Mouse (Mus musculus) erythroid progenitor cell, adult 5-6 weeks (primary cell): ENCODE measurements around the gene Haghl. TPM values are rescaled to one million over a fixed set of nuclear protein-coding genes. Genes with fewer than 3 reads are reported as not detected.

Experiments used
- ATAC-seq: replicated peaks from 2 replicates; pipeline ENCODE4 v1.8.0; 2016; ENCODE audit warnings: moderate number of reproducible peaks, mild to moderate bottlenecking, moderate TSS enrichment, inconsistent platforms; ENCODE audit not compliant: poor library complexity, low FRiP score, severe bottlenecking
- total RNA-seq, 2 experiments: library from RNA; stranded (forward) in 1 of 2; stranded (reverse) in 1 of 2; fragments of 150-400 nt in 1 of 2; fragments of 186-747, 209-891 nt in 1 of 2; gene quantifications; 2 replicates each; pipeline versions ENCODE4 v1.2.3 to v1.2.4; 2015 to 2017; ENCODE audit warnings: low replicate concordance in 2 of 2

Haghl gene
- total RNA-seq (2015; ENCODE audit: low replicate concordance) (8.6 and 9.6 TPM in 2 replicates), total RNA-seq (2017; ENCODE audit: low replicate concordance) (2.3 and 6.0 TPM in 2 replicates)

GRCm38 (mm10) chr17:25785281-25785745 is at the start of gene Haghl:
TSS of gene Haghl (minus strand) at chr17:25785673.
- ATAC-seq: peak; percentile 86

- no peak for ATAC-seq
Measured at GRCm38 (mm10) chr17:25834595-25835222, 49.2 kb upstream of the Haghl start.

GRCm38 (mm10) chr17:25833961-25834594 is 48.6 kb upstream of the Haghl start:
- no peak for ATAC-seq

- peak; percentile 54 for ATAC-seq
Measured at GRCm38 (mm10) chr17:25833291-25833663, 47.8 kb upstream of the Haghl start, which contains the start of gene Stub1. TSS of gene Stub1 (minus strand) at chr17:25833404.

- ATAC-seq: peak; percentile 80
Measured at GRCm38 (mm10) chr17:25832436-25833290, 47.2 kb upstream of the Haghl start.

- no peak for ATAC-seq
Measured at GRCm38 (mm10) chr17:25831451-25832281, 46.2 kb upstream of the Haghl start.

- ATAC-seq: no peak
Measured at GRCm38 (mm10) chr17:25830806-25831431, 45.4 kb upstream of the Haghl start.

GRCm38 (mm10) chr17:25830200-25830753 is 44.8 kb upstream of the Haghl start:
- no peak for ATAC-seq

GRCm38 (mm10) chr17:25829558-25830017 is 44.1 kb upstream of the Haghl start:
- ATAC-seq: no peak

- ATAC-seq: peak; percentile 62
Measured at GRCm38 (mm10) chr17:25828712-25829557, 43.5 kb upstream of the Haghl start, which contains the start of gene Jmjd8. TSS of gene Jmjd8 (plus strand) at chr17:25828867.

GRCm38 (mm10) chr17:25828223-25828594 is 42.7 kb upstream of the Haghl start:
- ATAC-seq: no peak

- ATAC-seq: no peak
Measured at GRCm38 (mm10) chr17:25827546-25828222, 42.2 kb upstream of the Haghl start.

- ATAC-seq: no peak
Measured at GRCm38 (mm10) chr17:25827011-25827410, 41.5 kb upstream of the Haghl start.

- ATAC-seq: no peak
Measured at GRCm38 (mm10) chr17:25825984-25826570, 40.6 kb upstream of the Haghl start.

- no peak for ATAC-seq
Measured at GRCm38 (mm10) chr17:25825311-25825710, 39.8 kb upstream of the Haghl start.

GRCm38 (mm10) chr17:25824362-25825142 is 39.1 kb upstream of the Haghl start:
- no peak for ATAC-seq
